Comparison of ENCODE assay signal across 14 mouse cellular contexts in genomic region chr17:68045655-68046340, GRCm38 (mm10). TPM values are rescaled to one million over a fixed set of nuclear protein-coding genes. Genes with fewer than 3 reads are reported as not detected.
DNase-seq lines count a peak whose midpoint lies in the region; ATAC-seq and TF ChIP-seq lines count a peak whose summit lies in the region.
"Had no signal": no experiment of that assay in that cellular context is flagged by ENCODE, and none has a peak within 500 bp of the region (broad histone marks: within the 10 kb centered on the region; RNA-seq: fewer than 3 reads in every experiment).

No protein-coding gene starts in this region.

- H3K4me1 ChIP-seq in heart, adult 2 months (ENCODE audit: control insufficient read depth, insufficient read depth, low read length): no peaks in the 10 kb centered on the region
- no peaks in the 10 kb centered on the region for H3K4me1 ChIP-seq in limb, embryonic 12.5 days (replicated peaks)
- peaks cover 9% of the 10 kb centered on the region for H3K4me1 ChIP-seq in limb, embryonic 10.5 days
- peaks cover 7% of the 10 kb centered on the region for H3K4me1 ChIP-seq in embryonic facial prominence, embryonic 15.5 days
- 0 out of 2 replicates have a peak, but pooled peaks cover 7% of the 10 kb centered on the region for H3K4me1 ChIP-seq in stomach, embryonic 15.5 days

- DNase-seq in heart, adult 11 months: peak; percentile 64
- DNase-seq in heart, adult 2 months: no peak
- DNase-seq in limb, embryonic 10.5 days (ENCODE audit: low spot score): no peak
- DNase-seq in thymus, postnatal 14 days: no peak
- no peak for DNase-seq in left cerebral cortex, adult 2 months (ENCODE audit: extremely low spot score in 1 of 2, low spot score in 2 of 2)
- DNase-seq: B cell, adult 2 months; cerebellum, adult 11-12 months had no signal

- ATAC-seq in limb, embryonic 12.5 days (ENCODE audit: insufficient number of reproducible peaks, insufficient read depth, low FRiP score, low TSS enrichment, low read depth): no peak
- ATAC-seq in embryonic facial prominence, embryonic 15.5 days (ENCODE audit: insufficient number of reproducible peaks, low FRiP score, low TSS enrichment, low read depth): peak; percentile 69
- peak; percentile 39; the same call in 1 of the 2 replicates for ATAC-seq in stomach, embryonic 15.5 days (ENCODE audit: insufficient read depth, low FRiP score, low read depth)

- no peaks in the 10 kb centered on the region for H3K36me3 ChIP-seq in heart, adult 2 months (ENCODE audit: control insufficient read depth, insufficient read depth, low read length)
- H3K36me3 ChIP-seq in limb, embryonic 12.5 days: no peaks in the 10 kb centered on the region
- H3K36me3 ChIP-seq in limb, embryonic 10.5 days: no peaks in the 10 kb centered on the region
- H3K36me3 ChIP-seq in embryonic facial prominence, embryonic 15.5 days: no peaks in the 10 kb centered on the region
- no peaks in the 10 kb centered on the region for H3K36me3 ChIP-seq in stomach, embryonic 15.5 days
- H3K36me3 ChIP-seq: forebrain, embryonic 10.5 days; G1E had no signal

- no peaks in the 10 kb centered on the region for H3K9me3 ChIP-seq in limb, embryonic 12.5 days
- no peaks in the 10 kb centered on the region for H3K9me3 ChIP-seq in limb, embryonic 10.5 days (replicated peaks)
- H3K9me3 ChIP-seq in embryonic facial prominence, embryonic 15.5 days (replicated peaks): no peaks in the 10 kb centered on the region
- H3K9me3 ChIP-seq in stomach, embryonic 15.5 days: no peaks in the 10 kb centered on the region
- H3K9me3 ChIP-seq: forebrain, embryonic 10.5 days had no signal

- H3K27ac ChIP-seq in heart, adult 2 months: no peak overlapping the region
- H3K27ac ChIP-seq in limb, embryonic 12.5 days: 0 out of 2 replicates have a peak overlapping the region, but pooled peaks have one; percentile 45
- no peak overlapping the region for H3K27ac ChIP-seq in limb, embryonic 10.5 days
- H3K27ac ChIP-seq in embryonic facial prominence, embryonic 15.5 days (replicated peaks): peak overlapping the region; percentile 86
- peak overlapping the region; percentile 36 for H3K27ac ChIP-seq in stomach, embryonic 15.5 days
- no peak overlapping the region for H3K27ac ChIP-seq in left cerebral cortex, adult 2 months
- H3K27ac ChIP-seq: forebrain, embryonic 10.5 days; liver, embryonic 14.5 days had no signal

- no peak for TF ChIP-seq CTCF in heart, adult 2 months (IDR thresholded peaks at IDR 0.05)
- TF ChIP-seq CTCF in left cerebral cortex, adult 2 months (IDR thresholded peaks at IDR 0.05): no peak

- H3K9ac ChIP-seq in heart, adult 2 months (ENCODE audit: low read depth, low read length): no peak overlapping the region
- H3K9ac ChIP-seq in limb, embryonic 12.5 days (replicated peaks): no peak overlapping the region
- H3K9ac ChIP-seq in embryonic facial prominence, embryonic 15.5 days: no peak overlapping the region
- H3K9ac ChIP-seq in stomach, embryonic 15.5 days: no peak overlapping the region
- H3K9ac ChIP-seq: liver, embryonic 14.5 days had no signal

- H3K4me3 ChIP-seq in heart, adult 2 months: no peak overlapping the region
- no peak overlapping the region for H3K4me3 ChIP-seq in limb, embryonic 12.5 days (replicated peaks)
- no peak overlapping the region for H3K4me3 ChIP-seq in limb, embryonic 10.5 days
- no peak overlapping the region for H3K4me3 ChIP-seq in embryonic facial prominence, embryonic 15.5 days (replicated peaks)
- H3K4me3 ChIP-seq in stomach, embryonic 15.5 days (replicated peaks): no peak overlapping the region
- no peak overlapping the region for H3K4me3 ChIP-seq in left cerebral cortex, adult 2 months
- H3K4me3 ChIP-seq: forebrain, embryonic 10.5 days had no signal

- H3K79me2 ChIP-seq in heart, adult 2 months (replicated peaks; ENCODE audit: control insufficient read depth, insufficient read depth, low read length): no peaks in the 10 kb centered on the region

- no peak for TF ChIP-seq POLR2A in heart, adult 2 months (IDR thresholded peaks at IDR 0.05; ENCODE audit: insufficient read depth, low read depth, low read length)

- intact Hi-C loops in heart, adult 2 months (cut with DNase I): no loop called here
- intact Hi-C loops in left cerebral cortex, adult 2 months (cut with DNase I): no loop called here

- TF ChIP-seq EP300 in heart, adult 2 months (IDR thresholded peaks at IDR 0.05; ENCODE audit: insufficient read depth, low read depth, low read length): no peak

- WGBS in heart, adult 2 months: 40% methylated on average over 8 of the region's 8 CpGs
- WGBS in limb, embryonic 12.5 days: 70% methylated on average over 8 of the region's 8 CpGs
- 88% methylated on average over 8 of the region's 8 CpGs for WGBS in limb, embryonic 10.5 days
- 21% methylated on average over 8 of the region's 8 CpGs for WGBS in embryonic facial prominence, embryonic 15.5 days
- WGBS in stomach, embryonic 15.5 days: 53% methylated on average over 8 of the region's 8 CpGs

- no peak overlapping the region for H3K4me2 ChIP-seq in limb, embryonic 12.5 days
- H3K4me2 ChIP-seq in embryonic facial prominence, embryonic 15.5 days (replicated peaks): no peak overlapping the region
- no peak overlapping the region for H3K4me2 ChIP-seq in stomach, embryonic 15.5 days
- H3K4me2 ChIP-seq: midbrain, embryonic 11.5 days had no signal

- H3K27me3 ChIP-seq in heart, adult 2 months (ENCODE audit: control insufficient read depth, insufficient read depth, low read length): no peaks in the 10 kb centered on the region
- no peaks in the 10 kb centered on the region for H3K27me3 ChIP-seq in limb, embryonic 12.5 days
- no peaks in the 10 kb centered on the region for H3K27me3 ChIP-seq in limb, embryonic 10.5 days (ENCODE audit: low read depth, poor library complexity, severe bottlenecking)
- no peaks in the 10 kb centered on the region for H3K27me3 ChIP-seq in embryonic facial prominence, embryonic 15.5 days
- no peaks in the 10 kb centered on the region for H3K27me3 ChIP-seq in stomach, embryonic 15.5 days (replicated peaks)

RNA-seq across cellular contexts. Expression of gene Arhgap28, which starts 41.9 kb away (rescaled TPM):
- total RNA-seq in heart, adult 2 months (2021): 1 to 10 TPM; 1.6 to 2.5 TPM
- 1.9 and 3.3 TPM in 2 replicates for polyA plus RNA-seq in heart, adult 2 months (2012; rRNA removed)
- polyA plus RNA-seq in limb, embryonic 12.5 days (2016; fragmentation: Nextera tagmentation; extraction: Ambion mirVana): 67.0 and 70.5 TPM in 2 replicates
- polyA plus RNA-seq in limb, embryonic 10.5 days (2016; fragmentation: Nextera tagmentation; extraction: Ambion mirVana): 52.8 and 58.2 TPM in 2 replicates
- 47.3 and 48.6 TPM in 2 replicates for polyA plus RNA-seq in embryonic facial prominence, embryonic 15.5 days (2015; fragmentation: Nextera tagmentation; extraction: Ambion mirVana)
- 23.9 and 25.3 TPM in 2 replicates for polyA plus RNA-seq in stomach, embryonic 15.5 days (2015; fragmentation: Nextera tagmentation; extraction: Ambion mirVana)
- total RNA-seq in left cerebral cortex, adult 2 months (2021): under 1 TPM; 0.65 to 0.86 TPM
- polyA plus RNA-seq: G1E had no signal

Comparison
In these comparisons a context has a peak if more than half of its experiments do, and no peak if none do; other contexts are left out.
1. H3K27ac ChIP-seq: peak in limb, embryonic 12.5 days (single experiment), embryonic facial prominence, embryonic 15.5 days (single experiment) and stomach, embryonic 15.5 days (single experiment); none in heart, adult 2 months (single experiment), limb, embryonic 10.5 days (single experiment) and left cerebral cortex, adult 2 months (single experiment).